Mouse (Mus musculus) CD4-positive, CD25-positive, alpha-beta regulatory T cell, adult 2 months (primary cell): ENCODE data around the gene Sgcb.

Experiments
- DNase-seq: peaks from one replicate; pipeline ENCODE4 v3.0.0-alpha.2; 2012; ENCODE audit warnings: low read depth, low spot score

Sgcb gene

GRCm38 (mm10) chr5:73647261-73647900 is at the start of gene Sgcb:
Sgcb (minus strand) TSS chr5:73647790.
- peak; percentile 90 for DNase-seq

DNA sequence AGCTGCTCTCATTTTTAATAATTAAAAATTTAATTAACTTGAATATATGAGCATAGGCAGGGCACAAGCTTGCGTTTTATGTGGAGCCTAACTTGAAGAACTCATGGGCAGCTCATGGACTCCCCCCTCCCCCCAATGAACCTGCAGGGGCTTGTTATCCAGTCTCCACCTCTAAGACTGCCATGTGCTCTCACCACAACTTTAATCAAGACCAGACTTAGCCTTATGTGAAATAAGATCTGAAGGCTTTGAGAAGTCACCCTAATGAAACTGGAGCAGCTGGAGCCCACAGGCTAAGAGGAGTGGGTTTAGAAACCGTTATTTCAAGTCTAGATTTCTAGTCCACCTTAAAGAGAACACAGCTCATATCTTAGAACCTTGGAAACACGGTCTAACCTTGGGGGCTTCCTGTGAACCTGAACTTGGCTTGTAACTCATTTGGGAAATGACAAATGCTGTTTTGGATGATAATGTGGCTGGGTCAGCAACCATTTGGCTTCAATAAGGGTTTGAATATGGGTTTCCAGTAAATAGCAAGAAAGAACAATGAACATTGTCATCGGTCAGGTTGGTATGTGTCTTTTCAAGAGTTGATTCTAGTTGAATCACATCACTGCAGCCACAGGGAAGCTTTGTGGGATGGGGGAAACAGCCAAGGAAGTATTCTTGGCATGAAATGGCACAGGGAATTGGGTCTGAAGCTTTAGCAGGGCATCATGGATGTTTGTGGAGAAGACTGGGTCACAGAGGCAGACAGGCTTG is 46.8 kb upstream of the Sgcb start:
- no peak for DNase-seq

GRCm38 (mm10) chr5:73693778-73694177 is 46.2 kb upstream of the Sgcb start:
- no peak for DNase-seq

DNA sequence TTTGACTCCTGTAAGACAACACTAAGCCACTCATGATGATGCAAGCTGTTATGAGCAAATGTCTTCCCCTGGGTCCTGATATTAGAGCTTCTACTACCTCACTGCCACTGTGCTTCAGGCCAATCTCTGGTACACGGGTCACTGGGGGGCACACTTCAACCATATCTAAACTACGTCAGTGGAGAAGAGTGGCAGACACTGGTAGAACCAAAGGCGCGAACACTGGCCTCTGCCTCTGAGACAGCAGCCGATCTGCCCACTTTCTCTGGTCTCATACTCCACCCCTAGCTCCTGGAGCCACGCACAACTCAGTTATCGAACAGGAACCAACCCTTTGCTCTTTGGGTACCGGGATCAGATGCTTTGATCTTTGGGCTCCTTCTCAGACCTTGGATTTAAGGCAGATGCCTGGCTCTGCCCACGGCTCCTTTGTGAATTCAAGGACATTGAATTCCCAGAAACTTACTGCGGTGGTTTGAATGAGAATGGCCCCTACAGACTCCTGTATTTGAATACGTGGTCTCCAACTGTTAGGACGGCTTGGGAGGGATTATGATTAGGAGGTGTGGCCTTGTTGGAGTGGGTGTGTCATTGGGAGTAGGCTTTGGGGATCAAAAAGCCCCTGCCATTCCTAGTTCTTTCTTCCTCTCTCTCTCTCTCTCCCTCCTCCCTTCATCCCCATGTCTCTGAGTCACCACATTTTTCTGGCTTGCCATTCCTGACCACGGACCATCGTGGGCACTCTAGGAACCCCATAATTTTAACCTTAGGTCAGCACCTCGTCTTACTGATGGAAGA is 44.3 kb upstream of the Sgcb start:
- DNase-seq: no peak

DNA sequence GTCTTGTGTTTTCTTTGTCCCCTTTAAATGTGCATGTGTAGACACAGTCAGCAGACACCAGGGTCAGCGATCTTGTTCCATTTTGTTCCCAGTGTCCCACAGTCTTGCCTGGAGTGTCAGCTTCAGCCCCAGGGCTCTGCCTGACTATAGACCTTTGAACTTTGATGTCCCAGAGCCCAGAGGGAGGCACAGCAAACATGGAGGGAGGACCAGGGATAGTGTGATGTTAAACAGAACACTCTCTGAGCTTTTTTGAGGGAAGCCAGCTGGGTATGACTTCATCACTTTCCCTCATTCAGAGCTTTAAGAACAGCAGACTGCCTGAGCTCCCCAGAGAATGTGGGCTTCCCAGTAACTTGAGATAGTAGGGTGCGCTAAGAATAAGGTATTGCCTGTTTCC is 42.6 kb upstream of the Sgcb start:
- no peak for DNase-seq

DNA sequence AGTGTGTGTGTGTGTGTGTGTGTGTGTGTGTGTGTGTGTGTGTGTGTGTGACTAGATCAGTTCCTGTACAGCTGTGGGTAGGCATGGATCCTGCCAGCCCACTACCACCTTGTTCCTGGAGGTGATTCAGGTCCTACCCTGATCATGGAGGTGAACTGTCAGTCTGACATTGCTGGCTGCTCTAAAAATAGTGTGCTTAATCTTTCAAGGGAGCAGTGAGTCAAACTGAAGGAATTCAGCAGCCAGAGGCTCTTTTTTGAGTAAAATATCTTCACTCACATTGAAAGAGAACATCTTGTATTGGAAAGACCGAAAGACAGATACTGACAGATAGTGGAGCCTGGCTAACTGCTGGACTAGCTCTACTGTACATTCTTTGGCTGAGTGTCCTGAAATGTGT is 41.0 kb upstream of the Sgcb start:
- DNase-seq: no peak

DNA sequence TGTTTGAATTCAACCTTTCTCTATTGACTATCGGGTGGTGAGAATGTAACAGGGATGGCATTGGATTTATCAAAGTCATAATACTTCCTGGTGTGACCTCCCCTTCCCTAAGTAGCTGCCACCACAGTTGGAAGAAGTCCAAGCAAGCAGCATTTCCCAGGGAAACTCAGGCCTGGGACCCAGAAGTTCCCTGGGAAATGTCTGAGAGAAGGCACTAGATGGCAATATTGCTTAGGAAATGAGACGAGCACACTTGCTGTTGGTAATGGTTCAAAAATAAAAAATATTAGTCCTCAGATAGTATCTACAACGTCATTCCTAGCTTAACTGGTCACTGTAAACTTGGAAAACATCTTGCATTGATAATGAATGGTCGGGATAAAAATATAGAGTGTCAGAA is 38.6 kb upstream of the Sgcb start:
- no peak for DNase-seq

DNA sequence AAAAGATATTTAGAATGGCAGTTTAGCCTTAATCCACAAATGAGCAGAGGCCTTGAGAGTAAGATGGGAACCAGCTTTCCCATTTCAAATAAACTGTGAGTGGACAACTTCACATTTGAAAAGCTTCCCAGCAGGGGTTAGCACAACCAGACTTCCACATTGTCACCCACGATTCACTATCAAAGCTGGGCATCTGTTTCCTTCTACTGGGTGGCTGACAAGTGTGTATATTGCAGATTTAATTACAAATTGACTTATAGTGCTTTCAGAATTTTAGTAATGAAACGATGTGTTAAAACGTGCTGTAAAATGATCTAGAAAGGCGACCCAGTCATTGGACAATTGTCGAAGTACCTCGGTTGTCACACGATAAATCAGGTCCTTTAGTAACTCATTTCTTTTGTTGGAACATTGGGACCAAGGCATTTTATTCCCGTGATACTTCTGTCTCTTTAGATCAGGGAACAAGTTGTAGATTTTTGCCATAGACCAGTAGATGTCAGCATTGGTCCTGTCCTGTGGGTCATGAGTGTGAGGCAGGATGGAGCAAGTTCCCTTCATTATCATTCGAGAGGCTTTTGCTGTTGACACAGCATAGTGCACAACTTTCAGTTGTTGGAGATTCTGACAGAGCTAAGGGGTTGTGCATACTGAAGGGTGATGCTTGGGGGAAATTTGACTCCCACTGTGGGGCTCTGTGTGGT is 36.3 kb upstream of the Sgcb start:
- DNase-seq: peak; percentile 1

DNA sequence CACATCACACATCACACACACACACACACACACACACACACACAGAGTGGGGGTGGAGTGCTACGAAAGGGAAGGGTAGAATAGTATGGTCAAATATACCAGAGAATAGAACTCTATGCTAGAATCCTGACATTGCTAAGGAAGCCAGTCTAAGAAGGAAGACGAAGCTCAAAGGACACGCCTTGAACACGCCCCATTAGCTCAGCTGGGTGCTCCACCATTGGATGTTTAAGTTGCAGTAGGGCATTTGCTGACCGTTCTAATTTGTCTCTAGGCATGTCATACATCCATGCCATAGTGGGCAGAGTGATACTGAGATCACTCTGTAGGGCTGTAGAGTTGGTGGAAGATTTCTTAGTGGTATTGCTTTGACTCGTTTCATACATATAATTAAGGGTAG is 35.6 kb upstream of the Sgcb start:
- no peak for DNase-seq

DNA sequence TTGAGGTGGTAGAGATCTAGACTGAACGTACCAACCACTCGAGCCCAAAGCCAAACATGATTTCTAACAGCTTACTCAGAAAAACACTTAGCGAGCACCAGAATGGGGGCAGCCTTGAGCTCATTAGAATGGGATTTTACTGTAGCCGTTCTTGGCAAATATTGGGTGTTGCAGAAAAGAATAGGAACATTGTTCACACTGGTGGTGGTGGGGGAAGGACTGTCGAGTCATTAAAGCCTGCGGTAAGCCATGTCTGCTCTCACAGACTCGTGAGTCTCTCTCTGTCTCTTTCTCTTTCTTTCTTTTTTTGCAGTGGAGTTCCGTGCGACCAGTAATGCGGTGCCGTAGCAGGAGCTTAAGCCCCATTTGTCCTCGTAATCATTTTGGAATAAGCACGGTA is 29.0 kb upstream of the Sgcb start:
- DNase-seq: no peak

DNA sequence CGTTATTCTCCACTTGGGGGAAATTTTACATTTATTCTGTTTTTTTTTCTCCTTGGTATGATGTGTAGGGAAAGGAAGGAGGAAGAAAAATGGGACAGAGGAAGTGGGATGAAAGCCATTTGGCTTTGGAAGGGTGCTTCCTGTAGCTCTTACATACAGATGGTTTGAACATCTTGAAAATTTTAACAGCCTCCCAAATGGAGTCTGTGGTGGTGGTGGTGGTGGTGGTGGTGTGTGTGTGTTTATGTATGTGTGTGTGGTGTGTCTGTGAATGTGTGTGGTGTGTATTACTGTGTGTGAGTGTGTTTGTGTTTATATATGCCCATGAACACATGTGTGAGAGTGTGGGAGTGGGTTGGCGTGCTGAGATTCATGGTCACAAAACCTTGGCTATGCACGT is 28.0 kb upstream of the Sgcb start:
- DNase-seq: no peak

- DNase-seq: no peak
Measured at GRCm38 (mm10) chr5:73669386-73669785, 21.8 kb upstream of the Sgcb start.

DNA sequence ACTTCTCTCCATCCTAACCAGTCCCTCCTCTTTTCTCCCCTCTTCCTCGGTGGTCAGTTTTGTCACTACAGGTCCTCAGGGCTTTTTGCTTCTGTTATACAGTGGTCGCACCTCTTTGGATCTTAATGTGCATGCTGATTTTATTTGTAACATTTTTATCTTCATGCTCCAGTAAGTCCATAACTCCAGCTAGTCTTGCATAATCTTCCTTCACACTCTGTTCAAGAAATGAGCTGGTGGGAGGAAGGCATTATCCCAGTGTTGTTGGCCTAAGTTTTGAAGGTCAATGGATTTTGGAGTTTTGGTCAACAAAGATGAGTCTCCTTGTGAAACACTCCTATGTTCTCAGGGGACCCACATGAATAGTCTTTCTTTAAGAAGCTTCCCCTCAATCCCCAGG is 20.3 kb upstream of the Sgcb start:
- DNase-seq: no peak

DNA sequence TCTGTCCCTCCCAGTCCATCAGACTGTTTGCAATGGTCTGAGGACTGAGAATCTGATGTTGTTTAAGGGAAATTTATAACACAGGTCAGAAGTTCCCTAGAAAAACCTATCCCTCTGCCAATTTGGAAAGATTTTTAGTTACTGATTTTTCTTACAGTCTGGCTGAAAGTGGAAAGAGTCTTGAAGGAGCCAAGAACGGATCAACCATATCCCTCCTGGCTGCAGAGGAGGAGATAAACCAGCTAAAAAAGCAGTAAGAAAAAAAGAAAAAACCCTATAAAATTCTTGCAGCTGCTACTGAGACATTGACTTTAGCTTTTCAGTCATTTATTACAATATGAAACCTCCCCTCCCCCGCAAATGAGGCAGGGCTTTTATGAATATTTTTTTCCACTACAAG is 19.1 kb upstream of the Sgcb start:
- DNase-seq: no peak

DNA sequence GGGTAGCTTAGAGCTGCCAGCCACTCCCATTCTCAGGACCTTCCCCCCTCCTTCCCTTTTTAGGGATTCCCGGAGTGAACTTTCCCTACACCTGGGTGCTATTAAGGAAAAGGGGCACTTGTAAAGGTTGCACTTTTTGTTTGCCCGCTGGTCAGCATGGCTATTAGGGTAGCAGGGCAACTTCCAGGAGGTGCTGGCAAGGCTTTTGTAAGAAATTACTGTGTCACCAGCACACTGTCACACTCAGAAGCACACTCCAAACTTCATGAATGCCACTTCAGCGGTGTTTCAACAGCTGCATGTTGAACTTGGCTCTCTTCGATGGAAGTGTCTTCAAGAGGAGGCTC is 4.2 kb upstream of the Sgcb start:
- no peak for DNase-seq

DNA sequence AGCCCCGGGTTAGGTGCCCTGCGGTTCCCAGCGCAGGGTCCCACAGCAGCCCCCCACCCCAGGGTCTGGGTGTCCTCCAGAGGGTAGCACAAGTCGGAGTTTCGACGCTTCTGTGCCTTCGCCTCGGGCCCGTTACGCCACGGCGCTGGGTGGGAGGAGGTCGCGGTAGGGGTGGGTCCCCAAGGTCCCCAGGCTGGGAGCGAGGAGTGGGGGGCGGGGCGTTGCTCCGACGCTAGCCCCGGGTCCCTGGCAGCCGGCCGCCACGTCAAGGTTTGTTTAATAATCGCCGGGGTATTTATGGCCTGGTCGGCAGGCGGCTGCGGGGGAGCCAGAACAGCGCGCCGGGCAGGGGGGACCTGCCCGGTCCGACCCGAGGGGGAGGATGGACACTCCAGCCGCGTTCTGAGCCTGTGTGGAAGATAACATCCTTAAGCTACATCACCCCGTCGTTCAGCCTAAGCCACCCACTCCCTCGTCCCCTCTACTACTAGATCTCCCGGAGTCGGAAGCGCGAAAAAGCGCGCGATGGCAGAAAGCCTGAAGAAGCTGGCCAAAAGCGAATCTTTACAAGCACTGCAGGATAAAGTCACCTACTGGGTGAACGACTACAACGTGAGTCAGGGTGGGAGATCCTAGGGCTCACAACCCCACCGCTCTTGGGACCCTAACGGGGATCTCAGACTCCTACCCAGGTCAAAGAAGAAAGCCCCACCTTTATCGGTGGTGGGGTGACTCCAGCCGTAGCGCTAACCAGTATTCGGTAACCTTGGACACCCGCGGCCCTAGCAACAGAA is 3.7 kb upstream of the Sgcb start, which contains the start of gene Spata18:
Gene Spata18, plus strand, starts transcription at position 319 of the 794 bp plus-strand sequence.
- peak; percentile 41 for DNase-seq

DNA sequence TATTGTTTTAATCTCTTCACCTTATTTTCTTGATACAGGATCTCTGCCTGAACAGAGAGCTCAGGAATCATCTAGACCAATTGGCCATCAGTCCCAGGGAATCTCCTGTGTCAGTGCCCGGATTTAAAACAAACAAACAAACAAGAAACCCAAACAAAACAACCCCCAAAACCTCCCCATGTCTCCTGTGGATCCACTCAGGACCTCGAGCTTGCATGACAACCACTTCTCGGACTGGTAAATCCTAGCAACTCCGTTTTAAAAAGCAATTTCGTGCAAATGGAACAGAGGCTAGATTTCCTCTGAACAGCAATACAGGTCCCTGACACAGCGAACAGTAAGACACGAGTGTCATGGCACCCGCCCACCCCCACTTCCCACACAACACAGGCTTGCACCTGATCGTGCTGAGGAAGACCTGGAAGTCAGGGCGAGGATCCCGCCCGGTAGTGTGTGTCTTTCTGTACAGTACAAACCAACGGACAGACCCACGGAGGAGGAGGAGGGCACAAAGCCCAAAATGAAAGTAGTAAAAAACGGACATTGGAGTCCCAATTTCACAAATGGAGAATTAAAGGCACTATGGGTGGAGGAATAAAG is 2.9 kb upstream of the Sgcb start:
- DNase-seq: peak; percentile 51

DNA sequence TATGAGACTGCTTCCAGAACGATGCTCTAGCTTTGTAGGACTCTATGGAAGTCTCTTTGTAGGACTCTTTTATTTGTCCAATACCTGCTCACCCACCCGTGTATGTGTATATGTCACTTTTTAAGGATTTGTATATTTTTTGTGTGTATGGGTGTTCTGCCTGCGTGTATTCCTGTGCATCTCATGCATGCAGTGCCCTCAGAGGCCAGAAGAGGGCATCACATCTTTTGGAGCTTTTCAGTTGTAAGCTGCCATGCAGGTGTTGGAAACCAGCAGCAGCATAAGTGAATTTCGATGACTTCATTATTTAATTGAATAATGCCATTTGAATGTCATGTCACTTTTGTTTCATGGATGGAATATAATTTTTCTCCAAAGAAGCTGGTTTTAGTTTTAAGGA is 5.5 kb downstream of the Sgcb start:
- DNase-seq: peak; percentile 68

DNA sequence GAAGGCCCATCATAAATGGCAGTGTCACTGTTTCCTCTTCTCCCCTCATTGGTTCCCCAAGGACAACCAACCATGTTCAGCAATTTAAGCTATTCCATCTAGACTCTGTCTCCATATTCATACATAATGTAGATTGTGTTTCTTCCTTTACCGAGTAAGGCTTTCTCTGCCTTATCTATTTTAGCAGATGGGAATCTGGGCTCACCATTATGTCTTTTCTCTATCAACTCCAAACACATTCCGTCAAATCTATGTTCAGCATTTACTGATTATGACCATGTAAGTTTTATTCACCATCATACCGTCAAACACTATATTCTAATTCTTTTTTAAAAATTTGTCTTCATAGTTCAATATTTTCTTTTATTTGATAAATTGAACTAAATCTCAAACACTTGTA is 6.5 kb downstream of the Sgcb start:
- DNase-seq: no peak

DNA sequence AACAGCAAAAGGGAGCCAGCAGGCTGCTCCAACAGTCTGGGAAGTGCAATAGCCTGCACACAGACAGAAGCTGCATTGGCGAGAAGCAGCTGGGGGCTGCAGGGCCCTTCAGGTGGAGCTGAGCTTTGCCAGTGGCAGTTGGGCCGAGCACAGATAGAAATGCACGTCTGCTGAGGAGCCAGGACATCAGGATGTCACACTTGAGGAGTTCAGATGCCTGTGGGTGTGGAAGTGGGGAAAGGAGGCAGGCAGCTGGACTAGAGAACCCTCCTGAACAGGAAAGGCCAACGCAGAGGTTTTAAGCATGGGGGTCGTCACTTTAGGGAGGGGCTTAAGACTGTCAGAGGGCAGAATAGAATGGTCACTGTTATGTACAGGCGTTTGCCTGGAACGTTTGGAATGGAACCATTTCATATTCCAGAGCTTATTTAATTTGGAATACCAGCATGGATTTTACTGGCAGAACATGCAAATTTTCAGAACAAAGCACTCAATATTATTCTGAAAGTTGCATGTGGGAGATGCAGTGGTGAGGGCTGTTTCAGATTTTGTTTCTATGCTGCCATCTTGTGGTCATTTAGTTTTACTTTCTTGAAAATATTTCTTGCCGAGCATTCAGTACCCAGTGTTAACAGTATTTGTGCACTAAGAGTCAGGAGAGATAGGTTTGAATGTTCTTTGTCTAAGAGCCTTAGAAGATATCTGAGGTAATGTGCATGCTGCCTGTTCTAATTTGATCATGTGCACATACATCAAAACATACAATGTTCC is 10.1 kb downstream of the Sgcb start:
- DNase-seq: peak; percentile 68
